Mouse (Mus musculus) heart, postnatal 0 days (tissue): ENCODE results near the gene Sub1. TPM values are rescaled to one million over a fixed set of nuclear protein-coding genes. Genes with fewer than 3 reads are reported as not detected.

Source experiments
- ATAC-seq: fragments of 200-750 bp; cut with Nextera tagmentation; 2 replicates; pipeline ENCODE4 v1.8.0; 2017; ENCODE audit warnings: low read depth, moderate number of reproducible peaks, moderate library complexity; ENCODE audit not compliant: insufficient read depth
- DNase-seq: peaks from one replicate; pipeline ENCODE4 v3.0.0-alpha.2; 2016; ENCODE audit warnings: low spot score
- H3K27ac ChIP-seq: fragments of 300-500 bp; sonication (generic); 2 replicates; pipeline ENCODE4 v1.5.1; 2014; ENCODE audit warnings: low read depth, mild to moderate bottlenecking
- H3K27me3 ChIP-seq: fragments of 300-500 bp; sonication (generic); 2 replicates; pipeline ENCODE4 v1.6.1; 2014; ENCODE audit warnings: low read length, mixed read lengths; ENCODE audit not compliant: control insufficient read depth, insufficient read depth
- H3K36me3 ChIP-seq: fragments of 300-500 bp; sonication (generic); replicated peaks from 2 replicates; pipeline ENCODE4 v1.6.1; 2014; ENCODE audit warnings: low read length, mixed read lengths; ENCODE audit not compliant: control insufficient read depth, insufficient read depth
- H3K4me1 ChIP-seq: fragments of 300-500 bp; sonication (generic); 2 replicates; pipeline ENCODE4 v1.6.1; 2014; ENCODE audit warnings: antibody characterized with exemption; ENCODE audit not compliant: control insufficient read depth, insufficient read depth
- H3K4me2 ChIP-seq: fragments of 300-500 bp; sonication (generic); 2 replicates; pipeline ENCODE4 v1.6.1; 2014; ENCODE audit warnings: low read depth, mild to moderate bottlenecking, low read length, moderate library complexity
- H3K4me3 ChIP-seq: fragments of 300-500 bp; sonication (generic); 2 replicates; pipeline ENCODE4 v1.5.1; 2014; ENCODE audit warnings: low read depth, low read length
- H3K9ac ChIP-seq: fragments of 300-500 bp; sonication (generic); replicated peaks from 2 replicates; pipeline ENCODE4 v1.6.1; 2014; ENCODE audit warnings: low read depth, low read length, mixed read lengths
- H3K9me3 ChIP-seq: fragments of 300-500 bp; sonication (generic); replicated peaks from 2 replicates; pipeline ENCODE4 v1.6.1; 2016; ENCODE audit warnings: low read length; ENCODE audit not compliant: control insufficient read depth
- CTCF ChIP-seq: IDR thresholded peaks from 2 replicates; pipeline ENCODE4 v1.5.1; 2016; ENCODE audit warnings: antibody characterized with exemption, control low read depth, low read depth
- EP300 ChIP-seq: IDR thresholded peaks from 2 replicates; pipeline ENCODE4 v1.6.1; 2016; ENCODE audit warnings: antibody characterized with exemption, low read depth
- WGBS: fragments of 180-500 bp; shearing (Covaris S2); extraction: QIAGEN DNeasy Blood & Tissue Kit; methylation state at CpG from one replicate; pipeline ENCODE4 v1.1.7; 2014; 5-methylcytosine and 5-hydroxymethylcytosine counted together
- polyA plus RNA-seq: library from polyadenylated mRNA; unstranded; fragments of >200 nt; fragmentation: Nextera tagmentation; extraction: Ambion mirVana; gene quantifications from 2 replicates; pipeline ENCODE4 v1.2.1, GENCODE M21; 2015
- total RNA-seq: library from RNA; depleted of rRNA; stranded (reverse); fragments of >200 nt; gene quantifications from 2 replicates; pipeline ENCODE4 v1.2.3, GENCODE M21; 2014; ENCODE audit warnings: low replicate concordance

Sub1 gene
- total and polyA plus RNA-seq, 2 experiments from 2014 or later, result 77.8 to 483 TPM

DNA sequence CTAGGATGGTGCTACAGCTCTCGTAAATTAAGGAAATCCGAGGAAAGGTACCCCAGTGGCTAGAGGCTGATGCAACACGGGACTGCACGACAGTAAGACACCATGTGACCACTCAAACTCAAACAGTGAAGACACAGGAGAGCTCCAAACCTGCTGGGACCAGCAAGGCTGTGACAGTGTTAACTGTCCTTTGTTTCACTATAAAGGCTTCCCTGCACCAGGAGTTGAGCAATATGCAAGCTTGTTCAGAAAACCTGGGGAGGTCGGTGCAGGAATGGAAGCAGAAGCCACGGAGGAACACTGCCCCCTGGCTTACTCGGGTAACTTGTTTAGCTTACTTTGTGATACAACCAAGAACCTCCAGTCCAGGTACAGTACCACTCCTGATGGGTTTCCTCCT, 40.4 kb upstream of the Sub1 start:
- no peak overlapping the region for H3K4me2 ChIP-seq
- no peaks in the 10 kb centered on the region for H3K36me3 ChIP-seq
- 54% methylated on average over 7 of the region's 7 CpGs for WGBS
- 0 out of 2 replicates have a peak, but pooled peaks cover 7% of the 10 kb centered on the region for H3K4me1 ChIP-seq
- no peak overlapping the region for H3K27ac ChIP-seq
- TF ChIP-seq CTCF (peak; percentile 40), EP300 (no peak)
- no peaks in the 10 kb centered on the region for H3K9me3 ChIP-seq
- DNase-seq (peak; percentile 15), ATAC-seq (peak; percentile 20; the same call in 1 of the 2 replicates)
- H3K27me3 ChIP-seq, result no peaks in the 10 kb centered on the region
- H3K9ac ChIP-seq, result no peak overlapping the region
- no peak overlapping the region for H3K4me3 ChIP-seq

DNA sequence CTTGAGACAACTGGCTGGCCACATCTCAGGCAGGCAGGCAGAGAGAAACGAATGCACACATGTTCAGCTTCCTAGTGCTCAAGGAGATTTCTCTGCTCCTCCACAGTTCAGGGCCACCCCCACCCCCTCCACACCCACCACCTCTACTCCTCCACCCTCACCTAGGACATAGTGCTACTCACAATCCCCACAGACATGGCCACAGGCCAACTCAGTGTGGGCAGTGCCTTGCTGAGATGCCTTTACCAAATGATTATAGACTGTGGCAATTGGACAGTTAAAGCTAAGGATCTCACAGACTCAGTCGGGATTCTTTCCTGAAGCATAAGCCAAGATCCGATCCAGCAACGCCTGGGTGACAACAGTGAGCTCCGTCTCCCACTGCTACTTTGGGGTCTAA, 39.9 kb upstream of the Sub1 start:
- WGBS, result 54% methylated on average over 5 of the region's 5 CpGs
- no peaks in the 10 kb centered on the region for H3K27me3 ChIP-seq
- no peak overlapping the region for H3K27ac ChIP-seq
- DNase-seq (no peak), ATAC-seq (no peak)
- no peak overlapping the region for H3K4me2 ChIP-seq
- H3K9ac ChIP-seq, result no peak overlapping the region
- H3K4me3 ChIP-seq, result no peak overlapping the region
- TF ChIP-seq CTCF (no peak), EP300 (no peak)
- 0 out of 2 replicates have a peak, but pooled peaks cover 7% of the 10 kb centered on the region for H3K4me1 ChIP-seq
- no peaks in the 10 kb centered on the region for H3K9me3 ChIP-seq
- no peaks in the 10 kb centered on the region for H3K36me3 ChIP-seq

DNA sequence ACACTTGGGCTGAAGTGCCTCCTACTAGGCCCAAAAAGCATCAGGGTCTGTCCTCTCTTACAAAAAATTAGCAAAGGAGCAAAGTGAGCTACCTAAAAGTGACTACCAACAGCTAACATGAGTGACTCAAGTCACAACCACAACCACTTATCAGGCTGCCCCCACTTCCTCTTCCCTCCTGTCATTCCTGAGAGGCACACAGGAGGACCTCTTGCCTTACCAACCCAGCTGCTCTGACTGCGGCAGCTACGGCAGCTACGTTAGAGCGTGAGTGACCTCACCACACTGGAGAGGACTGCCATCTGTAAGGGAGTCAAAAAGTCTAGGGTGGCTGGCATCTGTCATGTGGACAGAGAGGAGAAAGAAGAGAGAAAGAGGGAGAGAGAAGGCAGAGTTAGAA, 37.5 kb upstream of the Sub1 start:
- Histone ChIP-seq H3K9me3 (no peaks in the 10 kb centered on the region), H3K27me3 (no peaks in the 10 kb centered on the region), H3K4me1 (no peaks in the 10 kb centered on the region), H3K4me2 (no peak overlapping the region), H3K27ac (no peak overlapping the region), H3K4me3 (no peak overlapping the region), H3K36me3 (no peaks in the 10 kb centered on the region), H3K9ac (no peak overlapping the region)
- ATAC-seq (no peak), DNase-seq (no peak)
- 56% methylated on average over 4 of the region's 4 CpGs for WGBS
- TF ChIP-seq CTCF (no peak), EP300 (no peak)

DNA sequence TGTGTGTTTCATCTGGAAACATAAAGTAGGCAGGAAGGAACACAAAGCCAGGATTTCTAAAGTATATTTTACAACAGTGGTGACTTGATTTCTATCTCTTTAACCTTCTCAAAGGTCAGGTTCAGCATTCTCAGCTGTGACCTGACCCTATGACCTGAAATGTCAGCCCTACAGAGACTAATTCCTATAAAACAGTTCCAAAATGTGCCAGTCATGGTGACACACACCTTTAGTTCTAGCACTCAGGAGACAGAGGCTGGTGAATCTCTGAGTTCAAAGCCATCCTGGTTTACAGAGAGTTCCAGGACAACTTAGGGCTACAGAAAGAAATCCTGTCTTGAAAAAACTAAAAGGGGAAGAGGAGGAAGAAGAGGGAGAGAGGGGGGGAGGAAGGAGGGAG, 36.4 kb upstream of the Sub1 start:
- no peak for ATAC-seq
- no peak overlapping the region for H3K4me2 ChIP-seq
- H3K4me3 ChIP-seq, result no peak overlapping the region
- H3K27ac ChIP-seq, result no peak overlapping the region
- TF ChIP-seq EP300 (no peak), CTCF (no peak)
- H3K27me3 ChIP-seq, result no peaks in the 10 kb centered on the region
- H3K9me3 ChIP-seq, result no peaks in the 10 kb centered on the region
- no peak for DNase-seq
- no peaks in the 10 kb centered on the region for H3K4me1 ChIP-seq
- H3K36me3 ChIP-seq, result no peaks in the 10 kb centered on the region
- no peak overlapping the region for H3K9ac ChIP-seq

DNA sequence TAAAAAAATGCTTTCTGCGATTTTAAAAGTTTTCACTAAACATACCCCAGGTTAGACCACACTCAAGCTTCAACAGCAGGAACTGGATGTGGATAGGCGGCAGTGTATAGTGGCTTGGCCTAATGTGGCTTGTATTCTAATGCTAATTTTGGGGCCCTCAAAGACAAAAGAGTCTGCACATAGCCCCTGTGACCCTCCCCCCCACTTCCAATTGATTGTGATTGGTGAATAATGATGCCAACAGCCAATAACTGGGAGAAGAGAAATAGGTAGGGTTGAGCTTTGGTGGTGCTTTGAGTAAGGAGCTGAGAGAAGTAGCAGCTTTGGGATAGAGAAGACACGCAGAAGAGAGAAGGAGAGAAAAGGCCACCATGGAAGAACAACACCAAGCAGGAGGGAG, 35.7 kb upstream of the Sub1 start:
- H3K9me3 ChIP-seq, result no peaks in the 10 kb centered on the region
- no peak overlapping the region for H3K27ac ChIP-seq
- DNase-seq, result no peak
- H3K4me3 ChIP-seq, result no peak overlapping the region
- no peak overlapping the region for H3K9ac ChIP-seq
- ATAC-seq, result no peak
- no peak for TF ChIP-seq CTCF
- no peak for TF ChIP-seq EP300
- no peaks in the 10 kb centered on the region for H3K36me3 ChIP-seq
- H3K27me3 ChIP-seq, result no peaks in the 10 kb centered on the region
- no peaks in the 10 kb centered on the region for H3K4me1 ChIP-seq
- no peak overlapping the region for H3K4me2 ChIP-seq
- WGBS, result 94% methylated on average over 3 of the region's 3 CpGs

DNA sequence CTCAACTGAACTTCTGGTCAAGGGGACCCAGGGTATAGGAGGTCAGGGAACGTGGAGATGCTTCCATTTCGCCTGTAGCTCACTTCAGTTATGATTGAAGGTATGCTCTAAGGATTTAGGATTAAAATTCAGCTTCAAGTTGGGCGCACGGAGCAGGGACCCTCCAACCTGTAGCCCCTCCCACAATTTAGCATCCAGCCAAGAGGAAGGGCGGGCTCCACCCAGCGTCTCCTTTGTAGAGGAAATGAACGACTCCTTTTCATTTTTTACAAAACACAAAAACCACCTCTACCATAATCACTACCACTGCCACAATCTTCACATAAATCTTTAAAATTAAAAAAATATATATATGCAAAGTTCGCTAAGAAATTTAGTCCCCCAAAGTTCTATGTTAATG, 35.1 kb upstream of the Sub1 start:
- no peak overlapping the region for H3K27ac ChIP-seq
- DNase-seq (no peak), ATAC-seq (no peak)
- no peaks in the 10 kb centered on the region for H3K4me1 ChIP-seq
- H3K4me2 ChIP-seq, result no peak overlapping the region
- H3K27me3 ChIP-seq, result no peaks in the 10 kb centered on the region
- 88% methylated on average over 8 of the region's 8 CpGs for WGBS
- TF ChIP-seq CTCF (no peak), EP300 (no peak)
- H3K9me3 ChIP-seq, result no peaks in the 10 kb centered on the region
- no peaks in the 10 kb centered on the region for H3K36me3 ChIP-seq
- no peak overlapping the region for H3K4me3 ChIP-seq
- no peak overlapping the region for H3K9ac ChIP-seq
